Mouse (Mus musculus) layer of hippocampus, adult 2 months (tissue): ENCODE data around the gene Rdh16f2. TPM values are rescaled to one million over a fixed set of nuclear protein-coding genes. Genes with fewer than 3 reads are reported as not detected.
"Not testable (repeated sequence)": the region's sequence is repeated elsewhere in the genome, so short reads cannot be mapped to it uniquely, and the experiment has no call there.

Experiments used
- DNase-seq, 2 experiments: peaks; one replicate each; pipeline ENCODE4 v3.0.0; 2022; ENCODE audit warnings: low spot score in 2 of 2
- H3K27ac ChIP-seq: fragments of 200-600 bp; 2 replicates; pipeline ENCODE4 v1.8.1; 2022
- H3K4me3 ChIP-seq: fragments of 200-600 bp; 2 replicates; pipeline ENCODE4 v1.8.1; 2022; ENCODE audit warnings: mild to moderate bottlenecking
- CTCF ChIP-seq: fragments of 200-600 bp; conservative IDR thresholded peaks from 2 replicates; pipeline ENCODE4 v1.8.1; 2022; ENCODE audit warnings: antibody characterized with exemption, mild to moderate bottlenecking, moderate library complexity
- total RNA-seq, 2 experiments: library from RNA; stranded (reverse); gene quantifications; 2 replicates each; pipeline ENCODE4 v1.2.3; 2021

Rdh16f2 gene
- total RNA-seq, 2 experiments from 2014 or later = not detected

GRCm38 (mm10) chr10:127872484-127872883 is 6.2 kb downstream of the Rdh16f2 start:
- DNase-seq = no peak
- Histone ChIP-seq H3K27ac (no peak overlapping the region), H3K4me3 (no peak overlapping the region)
- peak; percentile 70 for TF ChIP-seq CTCF

- Histone ChIP-seq H3K27ac (no peak overlapping the region), H3K4me3 (no peak overlapping the region)
- no peak for DNase-seq
- no peak for TF ChIP-seq CTCF
These were observed 11.4 kb downstream of the Rdh16f2 start for GRCm38 (mm10) chr10:127877681-127878080.

GRCm38 (mm10) chr10:127878262-127879057 is 12.2 kb downstream of the Rdh16f2 start:
- DNase-seq = no peak
- TF ChIP-seq CTCF = no peak
- H3K27ac ChIP-seq = no peak overlapping the region
- no peak overlapping the region for H3K4me3 ChIP-seq

GRCm38 (mm10) chr10:127879155-127879688 is 12.9 kb downstream of the Rdh16f2 start:
- Histone ChIP-seq H3K4me3 (no peak overlapping the region), H3K27ac (no peak overlapping the region)
- DNase-seq = no peak
- no peak for TF ChIP-seq CTCF

- no peak overlapping the region for H3K27ac ChIP-seq
- H3K4me3 ChIP-seq = no peak overlapping the region
- DNase-seq = no peak
- TF ChIP-seq CTCF = no peak
These were observed 14.8 kb downstream of the Rdh16f2 start for GRCm38 (mm10) chr10:127881041-127881440.

- Histone ChIP-seq H3K4me3 (no peak overlapping the region), H3K27ac (no peak overlapping the region)
- DNase-seq = no peak
- no peak for TF ChIP-seq CTCF
These were observed 20.3 kb downstream of the Rdh16f2 start for GRCm38 (mm10) chr10:127886551-127886950.

- no peak overlapping the region for H3K4me3 ChIP-seq
- no peak overlapping the region for H3K27ac ChIP-seq
- TF ChIP-seq CTCF = no peak
- DNase-seq = no peak
These were observed 20.7 kb downstream of the Rdh16f2 start for GRCm38 (mm10) chr10:127886971-127887370.

GRCm38 (mm10) chr10:127888605-127889004 is 22.3 kb downstream of the Rdh16f2 start, which contains the start of gene Rdh7:
Rdh7 (minus strand) TSS chr10:127888817.
- no peak for DNase-seq
- Histone ChIP-seq H3K4me3 (no peak within 1 kb of the TSS), H3K27ac (no peak within 1 kb of the TSS)
- TF ChIP-seq CTCF = no peak

- H3K4me3 ChIP-seq = no peak overlapping the region
- no peak for TF ChIP-seq CTCF
- no peak overlapping the region for H3K27ac ChIP-seq
- no peak for DNase-seq
These were observed 25.2 kb downstream of the Rdh16f2 start for GRCm38 (mm10) chr10:127891481-127891880.

- not testable (repeated sequence) for H3K27ac ChIP-seq, H3K4me3 ChIP-seq, DNase-seq
These were observed 27.1 kb downstream of the Rdh16f2 start for GRCm38 (mm10) chr10:127893163-127894022.

- TF ChIP-seq CTCF = no peak
- no peak for DNase-seq
These were observed 30.4 kb downstream of the Rdh16f2 start for GRCm38 (mm10) chr10:127896705-127897104.

GRCm38 (mm10) chr10:127897506-127897905 is 31.2 kb downstream of the Rdh16f2 start:
- TF ChIP-seq CTCF = no peak
- H3K4me3 ChIP-seq = no peak overlapping the region
- no peak for DNase-seq
- H3K27ac ChIP-seq = no peak overlapping the region

More at GRCm38 (mm10) chr10:127896705-127897104, 30.4 kb downstream of the Rdh16f2 start:
- H3K4me3 ChIP-seq = no peak overlapping the region
- no peak overlapping the region for H3K27ac ChIP-seq

- Histone ChIP-seq H3K4me3 (no peak within 1 kb of the TSS), H3K27ac (no peak within 1 kb of the TSS)
- no peak for DNase-seq
- TF ChIP-seq CTCF = no peak
These were observed 31.9 kb downstream of the Rdh16f2 start, which contains the start of gene Sdr9c7 for GRCm38 (mm10) chr10:127898218-127898617. Sdr9c7 (plus strand) TSS chr10:127898518.
